Mouse (Mus musculus): ENCODE results near the gene Nudt2. TPM values are rescaled to one million over a fixed set of nuclear protein-coding genes. Genes with fewer than 3 reads are reported as not detected.

Gene Nudt2
- polyA plus RNA-seq, 2 experiments, result 13.3 to 22.4 TPM

GRCm38 (mm10) chr4:41506906-41507305, 42.0 kb downstream of the Nudt2 start:
- ATAC-seq (ENCODE audit: insufficient read depth), result peak; percentile 48
- under 1% methylated on average over 29 of the region's 29 CpGs for WGBS (ENCODE audit: insufficient replicate concordance)
- H3K27ac ChIP-seq, result no peak overlapping the region
- H3K27me3 ChIP-seq (ENCODE audit: control insufficient read depth, insufficient read depth, low read length), result peaks cover 19% of the 10 kb centered on the region
- peak; percentile 53 to 54 (median 54) for DNase-seq (ENCODE audit: low read depth in 3 of 3, low spot score in 3 of 3)
- peaks cover 0 to 18% of the 10 kb centered on the region in 2 experiments; a peak in 3 of 4 replicates for H3K4me1 ChIP-seq (replicated peaks; ENCODE audit: control insufficient read depth in 2 of 2, insufficient read depth in 2 of 2, low read length in 1 of 2)
- H3K9ac ChIP-seq (replicated peaks), result 0 out of 2 replicates have a peak overlapping the region, but pooled peaks have one; percentile 9
- no peaks in the 10 kb centered on the region for H3K36me3 ChIP-seq (replicated peaks; ENCODE audit: control insufficient read depth, insufficient read depth, low read depth)
- peak overlapping the region; percentile 67 for H3K4me2 ChIP-seq (ENCODE audit: low read depth)
- peak overlapping the region; percentile 41 to 46 for H3K4me3 ChIP-seq (ENCODE audit: insufficient read depth in 1 of 2, low read depth in 2 of 2, low read length in 2 of 2)
- H3K9me3 ChIP-seq (ENCODE audit: control insufficient read depth, low read length), result no peaks in the 10 kb centered on the region
- TF ChIP-seq EP300 (IDR thresholded peaks at IDR 0.05; ENCODE audit: low read depth), result no peak
- peak; percentile 47 for TF ChIP-seq CTCF (IDR thresholded peaks at IDR 0.05; ENCODE audit: low read depth)

GRCm38 (mm10) chr4:41507326-41507924, 42.5 kb downstream of the Nudt2 start:
- WGBS (ENCODE audit: insufficient replicate concordance), result 8% methylated on average over 22 of the region's 22 CpGs
- H3K9ac ChIP-seq (replicated peaks), result 0 out of 2 replicates have a peak overlapping the region, but pooled peaks have one; percentile 9

GRCm38 (mm10) chr4:41507998-41508397, 43.0 kb downstream of the Nudt2 start:
- no peak overlapping the region for H3K4me3 ChIP-seq (ENCODE audit: insufficient read depth in 1 of 2, low read depth in 2 of 2, low read length in 2 of 2)
- ATAC-seq (ENCODE audit: insufficient read depth) (no peak), DNase-seq (ENCODE audit: low read depth in 3 of 3, low spot score in 3 of 3) (no peak)
- H3K9me3 ChIP-seq (ENCODE audit: control insufficient read depth, low read length), result no peaks in the 10 kb centered on the region
- TF ChIP-seq CTCF (IDR thresholded peaks at IDR 0.05; ENCODE audit: low read depth) (no peak), EP300 (IDR thresholded peaks at IDR 0.05; ENCODE audit: low read depth) (no peak)
- H3K4me2 ChIP-seq (ENCODE audit: low read depth), result no peak overlapping the region
- WGBS (ENCODE audit: insufficient replicate concordance), result 41% methylated on average over 7 of the region's 7 CpGs
- H3K27ac ChIP-seq, result no peak overlapping the region
- H3K36me3 ChIP-seq (replicated peaks; ENCODE audit: control insufficient read depth, insufficient read depth, low read depth), result no peaks in the 10 kb centered on the region
- peaks cover 0 to 12% of the 10 kb centered on the region in 2 experiments; a peak in 3 of 4 replicates for H3K4me1 ChIP-seq (replicated peaks; ENCODE audit: control insufficient read depth in 2 of 2, insufficient read depth in 2 of 2, low read length in 1 of 2)
- peaks cover 13% of the 10 kb centered on the region for H3K27me3 ChIP-seq (ENCODE audit: control insufficient read depth, insufficient read depth, low read length)
- H3K9ac ChIP-seq (replicated peaks), result no peak overlapping the region

More at GRCm38 (mm10) chr4:41507326-41507924, 42.5 kb downstream of the Nudt2 start:
- no peaks in the 10 kb centered on the region for H3K36me3 ChIP-seq (replicated peaks; ENCODE audit: control insufficient read depth, insufficient read depth, low read depth)
- ATAC-seq (ENCODE audit: insufficient read depth), result no peak
- H3K27ac ChIP-seq, result no peak overlapping the region
- no peaks in the 10 kb centered on the region for H3K9me3 ChIP-seq (ENCODE audit: control insufficient read depth, low read length)
- H3K4me3 ChIP-seq (ENCODE audit: insufficient read depth in 1 of 2, low read depth in 2 of 2, low read length in 2 of 2), result peak overlapping the region; percentile 28 to 41
- H3K4me2 ChIP-seq (ENCODE audit: low read depth), result peak overlapping the region; percentile 67
- peaks cover 14% of the 10 kb centered on the region for H3K27me3 ChIP-seq (ENCODE audit: control insufficient read depth, insufficient read depth, low read length)
- DNase-seq (ENCODE audit: low read depth in 3 of 3, low spot score in 3 of 3), result no peak
- peaks cover 0 to 16% of the 10 kb centered on the region in 2 experiments; a peak in 3 of 4 replicates for H3K4me1 ChIP-seq (replicated peaks; ENCODE audit: control insufficient read depth in 2 of 2, insufficient read depth in 2 of 2, low read length in 1 of 2)
- TF ChIP-seq CTCF (IDR thresholded peaks at IDR 0.05; ENCODE audit: low read depth) (no peak), EP300 (IDR thresholded peaks at IDR 0.05; ENCODE audit: low read depth) (no peak)

GRCm38 (mm10) chr4:41513309-41513708, 48.4 kb downstream of the Nudt2 start:
- Histone ChIP-seq H3K27ac (no peak overlapping the region), H3K4me2 (ENCODE audit: low read depth) (no peak overlapping the region), H3K9ac (replicated peaks) (no peak overlapping the region), H3K36me3 (replicated peaks; ENCODE audit: control insufficient read depth, insufficient read depth, low read depth) (no peaks in the 10 kb centered on the region), H3K9me3 (ENCODE audit: control insufficient read depth, low read length) (no peaks in the 10 kb centered on the region), H3K4me1 (replicated peaks; ENCODE audit: control insufficient read depth in 2 of 2, insufficient read depth in 2 of 2, low read length in 1 of 2) (no peaks in the 10 kb centered on the region), H3K27me3 (ENCODE audit: control insufficient read depth, insufficient read depth, low read length) (no peaks in the 10 kb centered on the region; the same call in 1 of the 2 replicates), H3K4me3 (ENCODE audit: insufficient read depth in 1 of 2, low read depth in 2 of 2, low read length in 2 of 2) (no peak overlapping the region)
- WGBS (ENCODE audit: insufficient replicate concordance), result 44% methylated on average over 4 of the region's 4 CpGs
- no peak for TF ChIP-seq EP300 (IDR thresholded peaks at IDR 0.05; ENCODE audit: low read depth)
- no peak for TF ChIP-seq CTCF (IDR thresholded peaks at IDR 0.05; ENCODE audit: low read depth)
- DNase-seq (ENCODE audit: low read depth in 3 of 3, low spot score in 3 of 3) (no peak), ATAC-seq (ENCODE audit: insufficient read depth) (no peak)

GRCm38 (mm10) chr4:41513714-41514113, 48.8 kb downstream of the Nudt2 start:
- no peaks in the 10 kb centered on the region; the same call in 1 of the 2 replicates for H3K27me3 ChIP-seq (ENCODE audit: control insufficient read depth, insufficient read depth, low read length)
- no peak overlapping the region for H3K4me3 ChIP-seq (ENCODE audit: insufficient read depth in 1 of 2, low read depth in 2 of 2, low read length in 2 of 2)
- no peak overlapping the region for H3K4me2 ChIP-seq (ENCODE audit: low read depth)
- WGBS (ENCODE audit: insufficient replicate concordance), result 19% methylated on average over 8 of the region's 8 CpGs
- no peak for DNase-seq (ENCODE audit: low read depth in 3 of 3, low spot score in 3 of 3)
- no peaks in the 10 kb centered on the region for H3K9me3 ChIP-seq (ENCODE audit: control insufficient read depth, low read length)
- no peak overlapping the region for H3K27ac ChIP-seq
- TF ChIP-seq CTCF (IDR thresholded peaks at IDR 0.05; ENCODE audit: low read depth) (no peak), EP300 (IDR thresholded peaks at IDR 0.05; ENCODE audit: low read depth) (no peak)
- no peak overlapping the region for H3K9ac ChIP-seq (replicated peaks)
- H3K4me1 ChIP-seq (replicated peaks; ENCODE audit: control insufficient read depth in 2 of 2, insufficient read depth in 2 of 2, low read length in 1 of 2), result no peaks in the 10 kb centered on the region
- H3K36me3 ChIP-seq (replicated peaks; ENCODE audit: control insufficient read depth, insufficient read depth, low read depth), result no peaks in the 10 kb centered on the region
- no peak for ATAC-seq (ENCODE audit: insufficient read depth)
